Mouse (Mus musculus) naive thymus-derived CD4-positive, alpha-beta T cell, adult 5 months (primary cell): Measurements from ENCODE around the gene Mrpl55. TPM values are rescaled to one million over a fixed set of nuclear protein-coding genes. Genes with fewer than 3 reads are reported as not detected.

Experiments used
- polyA plus RNA-seq: library from polyadenylated mRNA; unstranded; fragments of 100-300 nt; shearing (Covaris generic); gene quantifications from one replicate; pipeline ENCODE4 v1.2.1, GENCODE M21; 2017

The Mrpl55 gene
- polyA plus RNA-seq = 29.3 TPM

GRCm38 (mm10) chr11:59202081-59202995, at the start of gene Mrpl55:
Mrpl55 (plus strand) TSS chr11:59202486.

DNA sequence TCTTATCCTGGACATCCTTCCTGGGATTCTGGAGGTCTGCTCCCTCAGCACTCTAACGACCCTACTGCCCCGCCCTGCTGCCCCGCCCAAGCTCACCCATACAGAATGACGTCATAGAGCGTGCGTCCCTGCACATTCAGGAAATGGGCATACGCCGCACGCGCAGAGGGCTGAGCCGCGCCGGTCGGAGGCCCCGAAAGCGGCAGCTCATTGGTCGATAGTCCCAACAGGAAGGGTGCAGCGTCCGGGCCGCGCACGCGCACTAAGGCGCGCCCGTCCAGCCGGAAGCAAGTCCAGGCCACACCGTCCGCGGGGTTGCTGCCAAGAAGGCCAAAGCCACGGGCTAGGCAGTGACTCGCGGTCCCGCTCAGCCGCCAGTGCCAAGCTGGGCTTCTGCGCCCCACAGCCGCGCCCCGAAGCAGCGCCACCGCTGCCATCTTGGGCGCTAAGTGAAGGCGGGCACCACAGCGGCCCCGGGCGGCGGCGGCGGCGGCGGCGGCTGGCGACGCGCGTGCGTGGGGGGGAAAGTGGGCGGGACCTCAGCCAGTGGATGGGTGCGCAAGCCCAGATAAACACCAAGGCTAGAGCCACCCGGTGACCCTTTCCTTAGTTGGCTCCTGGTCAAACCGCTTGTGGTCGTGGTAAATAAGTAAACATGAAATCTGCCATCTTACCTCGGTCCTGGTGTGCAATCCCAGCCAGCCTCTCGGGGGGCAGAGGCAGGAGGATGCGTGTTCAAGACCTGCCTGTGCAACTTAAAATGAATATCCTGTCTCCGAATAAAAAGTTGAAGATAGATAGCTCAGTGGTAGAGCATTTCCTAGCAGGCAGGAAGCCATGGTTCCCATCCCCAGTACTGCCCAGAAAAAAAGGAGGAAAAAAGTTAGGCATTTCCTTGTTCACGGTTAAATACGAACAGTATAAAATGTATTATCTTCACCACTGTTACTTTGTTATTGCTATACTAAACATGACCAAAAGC, 38.7 kb upstream of the Mrpl55 start, which contains the start of gene Iba57:
Gene Iba57, minus strand, starts transcription at position 485 of the 982 bp plus-strand sequence.

GRCm38 (mm10) chr11:59182864-59183331, 19.4 kb upstream of the Mrpl55 start, which contains the start of gene Gjc2:
Gjc2 (minus strand) TSS chr11:59183213.

GRCm38 (mm10) chr11:59192059-59192386, 10.3 kb upstream of the Mrpl55 start, which contains the start of gene Guk1:
Guk1 (minus strand) TSS chr11:59192212.

GRCm38 (mm10) chr11:59208153-59208831, 6.0 kb downstream of the Mrpl55 start, which contains the start of gene 2310033P09Rik:
2310033P09Rik (plus strand) TSS chr11:59208321.

DNA sequence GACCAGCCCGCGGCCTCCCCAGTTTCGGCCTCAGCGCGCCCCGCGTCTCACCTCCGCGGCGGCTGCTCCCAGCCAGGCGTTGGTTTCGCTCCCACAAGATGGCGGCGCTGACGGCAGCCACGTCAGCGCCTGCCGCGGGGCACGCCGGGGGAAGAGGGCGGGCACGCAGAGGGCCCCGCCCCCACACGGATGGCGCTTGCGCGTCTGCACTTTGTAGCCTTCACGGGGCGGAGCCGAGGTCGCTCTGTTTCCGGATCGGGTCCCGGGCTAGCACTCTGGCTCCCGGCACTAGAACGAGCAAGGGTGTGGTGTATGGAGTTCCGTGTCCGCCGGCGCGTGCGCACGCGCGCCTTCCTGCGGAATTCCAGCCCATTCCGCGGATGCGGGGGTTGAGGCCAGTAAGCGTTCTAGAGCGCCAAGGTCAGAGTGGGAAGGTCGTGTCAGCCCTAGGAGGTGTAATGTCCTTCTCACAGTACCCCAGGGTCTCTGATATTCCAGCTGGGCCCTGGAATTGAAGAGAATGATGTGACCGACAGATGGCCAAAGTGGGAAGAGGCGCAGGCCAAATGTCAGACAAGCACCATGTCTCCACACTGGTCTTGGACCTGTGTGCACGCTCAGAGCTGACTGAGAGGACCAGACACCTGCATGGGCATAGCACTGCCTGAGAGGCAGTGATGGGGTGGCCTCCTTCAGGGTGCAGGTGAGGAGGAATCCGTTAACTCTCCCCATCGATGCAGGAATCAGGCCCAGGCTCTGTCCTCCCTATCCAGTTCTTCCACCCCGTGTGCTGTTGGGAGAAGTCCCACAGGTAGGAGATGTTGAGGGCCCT, 26.1 kb downstream of the Mrpl55 start, which contains the start of gene Arf1:
Gene Arf1, minus strand, starts transcription at position 149 of the 832 bp plus-strand sequence.

Other genes with a start within 250 kb of the Mrpl55 start
- 34.0 TPM for gene Hist3h2a, start 247.8 kb upstream of the Mrpl55 start, polyA plus RNA-seq
- 0.36 TPM for gene Trim17, start 247.8 kb upstream of the Mrpl55 start, polyA plus RNA-seq
- 51.5 TPM for gene Trim11, start 224.4 kb upstream of the Mrpl55 start, polyA plus RNA-seq
- not detected for gene Obscn, start 66.1 kb upstream of the Mrpl55 start, polyA plus RNA-seq
- 16.6 TPM for gene Iba57, start 38.7 kb upstream of the Mrpl55 start, polyA plus RNA-seq
- not detected for gene Gjc2, start 19.3 kb upstream of the Mrpl55 start, polyA plus RNA-seq
- gene Guk1, start 10.3 kb upstream of the Mrpl55 start, polyA plus RNA-seq = 55.2 TPM
- gene 2310033P09Rik, start 5.8 kb downstream of the Mrpl55 start, polyA plus RNA-seq = 47.7 TPM
- gene Arf1, start 25.8 kb downstream of the Mrpl55 start, polyA plus RNA-seq = 578 TPM
- gene Wnt3a, start 88.3 kb downstream of the Mrpl55 start, polyA plus RNA-seq = not detected
- not detected for gene Wnt9a, start 104.4 kb downstream of the Mrpl55 start, polyA plus RNA-seq
- gene Prss38, start 173.2 kb downstream of the Mrpl55 start, polyA plus RNA-seq = not detected
- gene Jmjd4, start 247.6 kb downstream of the Mrpl55 start, polyA plus RNA-seq = 8.6 TPM
- gene Snap47, start 248.7 kb downstream of the Mrpl55 start, polyA plus RNA-seq = 27.6 TPM